Mouse (Mus musculus): ENCODE results near the gene Gckr.

The Gckr gene

DNA sequence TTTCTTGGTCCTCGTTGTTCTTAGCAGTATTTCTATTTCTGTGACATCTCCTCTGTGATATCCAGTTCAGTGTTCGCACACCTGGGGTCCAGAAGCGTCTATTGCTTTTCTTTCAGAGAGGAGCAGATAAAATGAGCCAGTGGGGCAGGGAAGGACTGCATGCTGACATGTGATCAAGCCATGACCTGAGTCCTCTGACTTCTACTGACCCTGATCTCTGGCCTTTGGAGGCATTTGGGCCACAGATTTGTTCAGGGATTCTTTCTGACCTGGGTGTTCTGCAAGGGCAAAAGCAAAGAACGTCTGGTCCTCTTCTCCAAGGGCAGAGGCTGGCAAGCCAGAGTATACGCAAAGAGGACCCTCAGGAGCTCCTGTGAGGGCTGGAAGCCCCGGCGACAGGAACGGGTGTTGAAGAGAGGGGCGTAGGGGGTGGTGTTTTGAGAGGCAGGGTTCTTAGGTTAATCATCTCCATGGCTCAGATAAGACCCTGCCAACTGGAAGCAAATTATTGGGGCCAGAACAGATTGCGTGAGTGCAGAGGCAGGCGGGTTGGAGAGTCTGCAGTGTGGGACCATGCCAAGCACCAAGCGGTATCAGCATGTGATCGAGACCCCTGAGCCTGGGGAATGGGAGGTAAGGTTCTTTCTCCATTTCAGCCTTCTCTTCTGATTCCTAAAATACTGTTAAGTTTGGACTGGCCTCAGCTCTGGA is at the start of gene Gckr:
Gene Gckr (plus strand): TSS at position 397 of the 711 bp plus-strand sequence.
- no peak for DNase-seq

DNA sequence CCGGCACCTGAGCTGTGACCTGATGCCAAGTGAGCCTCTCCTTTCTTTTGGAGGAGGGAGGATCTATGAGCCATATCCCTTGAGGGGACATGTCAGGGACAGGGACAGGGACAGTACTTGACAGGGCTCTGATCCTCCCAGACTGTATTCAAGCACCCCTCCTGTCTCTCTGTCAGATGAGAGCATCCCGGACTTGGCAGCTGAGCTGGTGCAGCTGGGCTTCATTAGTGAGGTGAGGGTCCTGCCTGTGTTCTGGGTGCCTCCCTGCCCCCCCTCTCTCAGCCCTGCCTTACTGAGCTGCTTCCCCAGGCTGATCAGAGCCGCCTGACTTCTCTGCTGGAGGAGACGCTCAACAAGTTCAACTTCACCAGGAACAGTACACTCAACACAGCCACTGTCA is 46.5 kb upstream of the Gckr start:
- no peak for DNase-seq

DNA sequence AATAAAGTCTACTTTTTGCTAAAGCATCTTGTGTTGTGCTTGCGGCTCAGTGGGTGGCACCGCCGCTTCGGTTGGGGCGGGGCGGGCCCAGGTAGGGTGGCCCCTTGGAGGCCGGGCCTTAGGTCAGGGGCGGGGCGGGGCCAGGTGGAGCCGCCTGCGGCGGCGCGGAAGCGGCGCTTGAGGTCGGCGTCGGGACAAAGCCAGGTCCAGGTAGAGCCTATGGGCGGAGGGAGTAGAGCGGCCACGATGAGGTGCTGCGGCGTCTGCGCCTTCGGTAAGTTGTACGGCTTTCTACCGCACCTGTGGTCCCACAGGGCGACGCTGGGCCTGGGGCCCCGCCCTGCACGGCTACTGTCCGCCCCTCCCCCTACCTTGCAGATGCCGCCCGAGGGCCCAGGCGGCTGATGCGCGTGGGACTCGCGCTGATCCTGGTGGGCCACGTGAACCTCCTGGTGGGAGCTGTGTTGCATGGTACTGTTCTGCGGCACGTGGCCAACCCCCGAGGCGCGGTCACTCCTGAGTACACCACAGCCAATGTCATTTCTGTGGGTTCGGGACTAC is 45.6 kb upstream of the Gckr start, which contains the start of gene Krtcap3:
Gene Krtcap3 (plus strand): TSS at position 151 of the 561 bp plus-strand sequence.
- DNase-seq, result peak in 1 of 2 experiments; percentile 18

DNA sequence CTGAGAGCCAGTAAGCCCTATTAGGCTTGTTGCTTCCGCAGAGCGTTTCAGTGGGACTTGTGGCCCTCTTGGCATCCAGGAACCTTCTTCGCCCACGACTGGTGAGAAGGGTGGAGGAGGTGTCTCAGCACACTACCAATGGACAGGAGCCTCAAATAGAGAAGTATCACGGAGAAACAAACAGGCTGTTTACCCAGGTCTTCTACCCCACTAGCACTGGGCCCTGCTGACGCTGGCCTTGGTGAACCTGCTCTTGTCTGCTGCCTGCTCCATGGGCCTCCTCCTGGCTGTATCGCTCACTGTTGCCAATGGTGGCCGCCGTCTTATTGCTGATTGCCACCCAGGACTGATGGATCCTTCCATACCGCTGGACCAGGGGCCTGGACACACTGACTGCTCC is 45.1 kb upstream of the Gckr start:
- no peak for DNase-seq

DNA sequence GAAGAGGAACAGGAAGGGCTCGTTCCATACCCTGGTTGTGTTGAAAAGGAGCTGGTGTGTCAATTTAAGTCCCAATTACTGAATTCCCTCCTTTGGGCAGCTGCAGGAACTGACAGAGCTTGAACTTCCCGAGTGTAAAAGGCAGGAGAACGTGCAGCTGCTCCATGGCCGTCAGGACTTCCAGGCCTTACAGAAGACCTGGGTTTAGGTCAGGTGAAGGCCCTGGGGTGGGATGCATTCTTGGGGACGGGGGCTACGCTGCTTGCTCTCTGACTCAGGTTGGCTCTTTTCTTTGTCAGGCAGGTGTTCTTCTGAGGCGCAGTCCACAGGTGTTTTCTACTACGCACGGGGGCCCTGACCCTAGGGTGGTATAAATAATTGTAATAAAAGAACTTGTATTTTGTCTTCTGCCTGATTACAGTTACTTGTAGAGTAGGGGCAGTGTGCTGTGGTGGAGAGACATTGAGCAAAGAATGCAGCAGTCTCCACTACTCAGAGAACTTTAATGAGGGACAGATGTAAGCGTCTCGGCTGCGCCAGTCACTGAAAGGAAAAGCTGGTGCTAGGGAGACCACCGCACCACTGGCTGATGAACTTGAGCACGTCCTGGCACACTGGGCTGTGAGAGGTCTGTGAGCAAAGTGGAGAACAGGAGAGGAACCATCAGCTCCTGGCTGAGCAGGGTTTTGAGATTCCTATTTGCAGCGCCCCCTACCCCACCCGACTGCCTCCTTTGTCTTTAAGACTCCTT is 44.3 kb upstream of the Gckr start:
- DNase-seq, result no peak

DNA sequence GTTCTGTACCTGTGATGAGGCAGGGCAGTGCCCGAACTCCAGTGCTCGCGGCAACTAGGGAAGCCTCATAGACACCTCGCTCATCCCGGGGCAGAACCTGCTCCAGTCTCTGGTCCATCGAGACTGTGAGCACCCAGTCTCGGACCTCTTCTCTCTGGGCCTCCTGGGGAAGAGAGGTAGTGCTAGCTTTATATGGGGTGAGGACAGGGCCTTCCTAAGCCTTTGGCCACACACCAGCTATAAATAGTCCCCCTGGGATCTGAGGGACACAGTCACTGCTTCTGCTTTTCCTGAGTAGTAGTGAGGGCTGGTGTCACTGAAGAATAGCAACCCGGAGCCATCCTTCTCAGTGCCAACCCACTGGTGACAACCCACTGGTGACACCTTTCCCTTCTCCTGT is 43.4 kb upstream of the Gckr start:
- DNase-seq, result no peak

DNA sequence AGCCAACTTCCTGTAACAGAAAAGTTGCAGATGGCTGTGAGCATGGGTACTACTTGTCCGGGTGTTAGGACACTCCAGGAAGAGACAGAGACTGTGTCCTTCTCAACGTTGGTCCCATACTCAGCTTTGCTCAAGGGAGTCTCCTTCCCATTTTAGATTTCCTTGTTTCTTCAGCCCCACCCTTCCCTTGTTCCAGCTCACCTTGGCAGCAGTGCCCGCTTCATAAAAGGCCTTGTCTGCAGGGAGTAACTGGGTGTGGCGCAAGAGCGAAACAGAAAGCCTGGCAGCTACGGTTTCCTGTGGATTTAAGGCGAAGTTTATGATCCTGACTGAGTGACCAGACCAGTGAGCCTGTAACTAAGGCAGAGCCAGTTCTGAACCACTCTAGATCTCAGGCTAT is 42.8 kb upstream of the Gckr start:
- no peak for DNase-seq

DNA sequence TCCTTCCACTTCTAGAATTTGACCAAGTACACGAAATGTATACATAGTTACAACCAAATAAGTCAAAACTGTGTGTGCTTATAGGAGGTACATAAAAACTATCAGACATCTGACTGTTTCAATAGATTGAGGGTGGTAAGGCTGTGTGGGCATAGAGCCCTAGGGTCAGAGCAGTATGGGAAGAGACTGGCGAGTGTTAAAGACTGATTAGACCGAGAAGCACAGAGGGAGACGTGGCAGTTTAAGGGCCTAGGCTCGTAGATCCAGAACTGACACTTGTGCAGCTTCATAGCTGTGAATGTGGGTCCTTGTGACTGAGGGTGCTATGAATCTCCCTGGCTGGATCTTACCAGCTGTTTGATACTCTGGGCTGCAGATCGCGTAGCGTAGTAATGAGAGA is 42.3 kb upstream of the Gckr start:
- no peak for DNase-seq

DNA sequence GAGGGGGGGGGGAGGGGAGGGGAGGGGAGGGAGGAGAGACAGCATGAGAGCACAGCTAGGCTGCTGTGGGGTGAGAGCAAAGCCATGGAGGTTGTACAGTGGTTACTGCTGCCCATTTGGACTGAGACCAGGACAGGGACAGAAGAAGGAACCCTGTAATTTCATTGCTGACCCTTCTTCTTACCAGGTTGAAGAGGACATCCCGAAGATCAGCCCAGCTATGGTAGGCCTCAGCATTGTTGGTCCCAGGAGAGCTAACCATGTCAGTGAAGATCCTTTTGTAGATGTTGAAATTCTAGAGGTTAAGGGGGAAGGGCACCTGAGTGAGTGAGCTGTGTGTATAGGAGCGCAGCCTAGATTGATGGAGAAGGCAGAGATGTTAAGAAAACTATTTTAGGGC is 41.9 kb upstream of the Gckr start:
- no peak for DNase-seq

DNA sequence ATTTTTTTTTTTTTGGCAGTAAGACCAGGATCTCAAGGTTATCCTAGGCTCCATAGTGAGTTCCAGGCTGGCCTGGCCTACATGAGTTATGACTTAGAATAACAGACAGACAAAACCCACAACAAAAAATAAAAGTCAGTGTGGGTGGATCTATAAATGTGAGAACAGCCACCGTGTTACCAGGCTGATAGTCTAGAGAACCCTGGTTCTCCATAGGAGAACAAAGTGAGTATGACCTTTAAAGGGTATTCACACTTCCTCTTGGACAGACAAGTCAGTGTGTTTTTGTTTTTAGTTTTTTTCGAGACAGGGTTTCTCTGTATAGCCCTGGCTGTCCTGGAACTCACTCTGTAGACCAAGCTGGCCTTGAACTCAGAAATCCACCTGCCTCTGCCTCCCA is 41.3 kb upstream of the Gckr start:
- no peak for DNase-seq

DNA sequence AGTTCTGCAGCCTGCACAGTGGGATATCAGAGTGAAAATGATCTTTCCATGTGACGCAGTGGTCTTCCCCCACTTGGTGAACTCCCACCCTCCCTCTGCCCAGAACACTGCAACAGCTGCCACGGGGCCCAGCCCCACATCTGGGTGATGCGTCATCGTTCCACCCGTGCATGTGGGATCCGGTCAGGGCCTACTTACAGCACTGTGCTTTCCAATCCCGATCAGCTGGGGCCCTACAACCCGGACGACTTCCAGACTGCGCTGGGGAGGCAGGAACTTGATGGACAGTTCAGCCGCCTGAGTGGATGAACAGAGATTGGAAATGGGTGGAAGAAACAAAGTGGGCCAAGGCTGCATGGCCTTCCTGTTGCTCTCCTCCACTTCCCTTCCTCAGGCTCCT is 39.6 kb upstream of the Gckr start:
- no peak for DNase-seq

DNA sequence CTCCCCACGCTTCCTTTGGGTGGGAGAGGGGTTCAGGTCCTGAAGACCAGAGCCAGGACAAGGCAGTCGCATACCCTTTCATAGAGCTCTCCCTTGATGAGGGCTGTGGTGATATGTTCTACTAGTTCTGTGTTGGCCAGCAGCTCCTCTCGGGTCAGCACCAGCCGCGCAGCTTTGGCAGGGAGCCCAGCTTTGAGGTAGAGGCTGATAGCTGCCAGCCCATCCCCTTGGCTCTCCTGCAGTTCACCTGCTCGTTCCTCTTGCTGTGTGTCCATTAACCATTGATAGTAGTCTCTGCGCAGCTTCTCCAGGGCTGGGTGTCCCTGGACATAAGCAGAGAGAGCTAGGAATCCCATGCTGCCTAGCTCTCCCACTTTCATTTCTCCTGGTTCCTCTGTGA is 31.1 kb upstream of the Gckr start:
- DNase-seq, result no peak

DNA sequence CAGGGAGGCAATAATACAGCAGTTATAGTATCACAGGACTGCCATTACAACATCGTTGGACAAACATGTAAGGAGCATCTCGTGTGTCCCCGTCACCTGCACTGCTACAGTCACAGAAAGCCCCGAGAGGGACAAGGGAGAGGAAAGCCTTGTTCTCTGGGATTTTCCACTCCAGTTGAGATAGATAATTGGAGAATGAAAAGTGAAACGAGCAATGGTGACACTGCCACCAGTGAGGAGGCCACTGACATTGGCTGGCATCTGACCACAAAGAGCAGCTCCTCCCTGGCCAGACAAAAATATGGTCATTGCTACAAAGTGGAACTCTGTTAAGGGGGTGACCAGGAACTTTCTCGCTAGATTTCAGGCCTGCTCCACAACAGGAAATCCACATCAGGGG is 29.6 kb upstream of the Gckr start:
- DNase-seq, result no peak

DNA sequence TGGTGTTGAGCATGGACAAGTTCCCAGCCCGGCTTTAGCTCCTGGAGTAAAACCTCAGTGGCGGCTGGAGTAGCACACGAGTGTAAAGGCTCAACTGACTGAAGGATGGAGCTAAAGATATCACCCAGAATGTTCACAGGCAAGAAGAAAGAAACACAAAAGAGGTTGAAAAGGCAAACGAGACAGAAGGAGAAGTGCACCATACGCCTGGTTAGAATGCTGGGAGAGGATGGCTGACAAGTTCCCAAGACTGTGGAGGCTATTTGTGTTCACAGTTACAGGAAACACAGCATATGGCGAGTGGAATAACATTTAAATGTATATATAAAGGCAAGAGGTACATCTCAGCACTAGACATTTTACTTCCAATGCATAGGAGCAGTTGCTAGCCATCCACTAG is 24.2 kb upstream of the Gckr start:
- DNase-seq, result no peak

DNA sequence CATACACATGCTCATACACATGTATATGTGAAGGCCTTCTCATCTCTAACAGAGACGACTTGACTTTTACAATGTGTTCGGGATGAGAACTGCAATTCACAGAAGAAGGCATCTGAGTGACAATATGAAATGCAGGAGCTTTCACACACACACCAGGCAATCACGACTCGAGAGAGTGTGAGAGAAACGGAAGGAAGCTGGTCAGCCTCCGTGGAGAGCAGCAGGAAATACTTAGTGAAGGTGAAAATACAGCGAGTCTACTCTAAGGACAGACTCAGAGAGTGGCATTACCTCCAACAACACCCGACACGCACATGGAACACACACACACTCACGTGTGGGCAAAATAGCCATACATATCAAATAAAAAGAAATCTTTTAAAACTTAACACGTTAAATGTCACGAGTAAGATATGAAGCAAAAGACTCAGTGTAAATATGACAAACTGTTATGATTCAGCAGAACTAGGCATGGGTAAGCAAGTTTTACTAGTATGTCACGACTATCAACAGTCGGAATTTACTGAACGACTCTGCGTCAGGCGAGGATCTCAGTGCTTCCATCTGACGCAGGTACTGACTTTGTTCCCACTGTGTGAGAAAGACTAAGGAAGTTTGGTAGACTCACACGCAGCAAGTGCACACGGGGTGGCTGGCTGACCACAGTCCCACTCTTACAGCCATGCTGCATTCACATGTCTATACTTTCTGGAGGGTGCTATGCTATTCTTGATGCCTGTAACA is 17.8 kb upstream of the Gckr start:
- DNase-seq, result peak in 1 of 2 experiments; percentile 22

DNA sequence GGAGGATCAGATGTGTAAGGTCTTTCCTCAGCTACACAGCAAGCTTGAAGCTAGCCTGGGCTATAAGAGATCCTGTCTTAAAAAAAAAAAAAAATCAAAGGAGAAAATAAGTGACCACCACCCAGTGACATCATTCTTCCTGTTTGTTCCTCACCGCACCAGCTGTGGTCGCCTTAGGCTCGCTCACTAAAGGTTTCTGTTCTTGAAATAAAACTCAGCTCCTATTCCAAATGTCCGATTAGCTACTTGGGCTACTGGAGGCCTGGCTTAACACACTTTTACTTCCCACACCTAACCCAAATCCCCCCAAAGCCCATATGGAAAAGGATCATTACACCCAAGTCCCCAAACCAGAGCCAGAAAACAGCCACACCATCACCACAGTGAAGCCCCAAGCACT is 9.0 kb upstream of the Gckr start:
- DNase-seq, result no peak

DNA sequence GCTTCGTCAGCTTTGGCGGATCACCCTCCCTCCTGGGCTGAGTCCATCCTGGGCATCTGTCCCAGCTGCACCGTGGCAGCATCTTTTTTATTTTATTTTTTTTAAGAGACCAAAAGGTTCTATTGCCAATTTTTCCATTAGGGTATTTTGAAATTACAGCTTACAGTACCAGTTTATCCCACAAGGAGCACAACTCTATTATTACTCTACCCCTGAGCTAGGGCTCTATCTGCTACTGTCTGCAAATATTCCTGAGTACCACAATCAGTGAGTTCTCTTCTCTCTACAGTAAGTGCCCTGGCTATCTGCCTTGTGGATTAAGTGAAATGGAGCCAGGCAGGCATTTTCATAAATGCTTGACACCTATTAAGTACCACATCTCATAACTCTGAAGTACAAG is 8.6 kb upstream of the Gckr start:
- DNase-seq, result no peak

DNA sequence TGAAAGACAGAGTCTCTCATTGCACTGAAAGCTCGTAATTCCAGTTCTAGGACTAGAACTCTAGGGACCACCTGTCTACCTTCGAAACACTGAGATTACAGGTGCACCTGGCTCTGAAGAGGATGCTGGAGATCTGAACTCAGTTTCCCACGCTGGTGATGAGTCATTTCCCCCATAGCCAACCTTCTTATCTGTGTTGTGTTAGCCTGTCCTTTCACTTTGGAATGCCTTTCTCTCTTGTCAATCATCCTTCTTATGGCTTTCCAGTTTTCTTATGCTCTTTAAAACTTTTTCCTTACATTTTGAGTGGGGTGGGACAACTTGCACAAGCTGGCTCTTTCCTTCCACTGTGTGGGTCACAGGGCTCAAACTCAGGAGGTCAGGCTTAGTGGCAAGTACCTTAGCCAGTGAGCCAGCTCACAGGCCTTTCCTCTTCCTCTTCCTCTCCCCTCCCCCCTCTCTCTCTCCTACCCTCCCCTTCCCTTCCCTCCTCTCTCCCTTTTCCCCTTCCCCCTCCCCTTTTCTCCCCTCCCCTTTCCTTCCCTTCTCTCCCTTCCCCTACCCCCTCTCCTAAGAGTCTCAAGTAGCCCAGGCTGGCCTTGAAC is 7.5 kb upstream of the Gckr start:
- DNase-seq, result no peak

DNA sequence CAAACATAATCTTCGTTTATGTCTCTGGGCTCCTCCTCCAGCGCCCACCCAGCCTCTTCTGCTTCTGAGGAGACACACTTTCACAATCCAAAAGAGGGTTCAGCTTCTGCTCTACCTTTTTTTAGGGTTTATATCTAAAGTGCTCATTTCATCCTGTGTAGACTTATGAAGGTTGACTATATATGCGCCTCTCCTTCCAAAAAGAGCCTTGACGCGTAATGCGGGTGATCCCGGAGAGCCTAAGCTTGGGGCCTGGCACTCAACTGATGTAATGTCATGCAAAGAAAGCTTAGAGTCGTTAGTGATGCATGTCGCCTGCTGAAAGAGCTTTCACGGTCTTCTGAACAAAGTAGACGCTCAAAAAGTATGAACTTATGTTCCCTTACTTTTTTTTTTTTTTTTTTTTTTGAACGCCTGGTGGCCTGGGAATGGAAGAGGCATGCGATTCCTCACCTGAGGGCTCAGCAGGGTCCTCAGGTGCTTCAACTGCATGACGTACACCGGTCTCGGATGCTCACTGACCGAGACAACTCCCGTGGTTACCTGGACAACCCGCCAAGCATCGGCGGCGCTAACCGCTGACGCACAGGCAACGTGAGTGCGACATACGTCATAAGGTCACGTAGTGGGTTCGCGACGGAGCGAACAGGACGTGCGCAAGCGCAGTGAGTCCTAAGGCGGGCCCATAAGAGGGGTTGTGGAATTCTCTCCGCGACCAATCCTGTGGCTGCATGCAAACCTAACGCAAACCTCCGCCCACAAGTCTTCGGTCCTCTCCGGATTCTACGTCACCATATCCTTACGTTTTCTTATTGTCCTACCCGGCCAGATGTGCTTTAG is 6.5 kb upstream of the Gckr start, which contains the start of gene Ift172:
Gene Ift172 (minus strand): TSS at position 596 of the 840 bp plus-strand sequence.
- peak; percentile 88 to 94 for DNase-seq

DNA sequence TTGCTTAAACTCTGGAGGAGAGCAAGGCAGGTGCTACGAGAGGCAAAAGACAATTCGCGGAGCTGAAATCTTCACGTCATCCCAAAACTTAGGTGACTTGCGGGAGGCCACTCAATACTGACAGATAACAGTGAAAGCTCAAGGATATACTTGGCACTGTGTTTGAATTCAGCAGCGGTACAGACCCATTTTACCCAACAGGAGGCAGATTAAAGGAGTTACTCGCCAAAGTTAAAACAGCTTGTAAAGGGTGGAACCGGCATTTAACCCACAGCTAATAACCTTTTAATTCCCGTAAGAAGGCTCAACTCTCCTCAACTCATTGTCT is 5.9 kb upstream of the Gckr start:
- DNase-seq, result no peak

DNA sequence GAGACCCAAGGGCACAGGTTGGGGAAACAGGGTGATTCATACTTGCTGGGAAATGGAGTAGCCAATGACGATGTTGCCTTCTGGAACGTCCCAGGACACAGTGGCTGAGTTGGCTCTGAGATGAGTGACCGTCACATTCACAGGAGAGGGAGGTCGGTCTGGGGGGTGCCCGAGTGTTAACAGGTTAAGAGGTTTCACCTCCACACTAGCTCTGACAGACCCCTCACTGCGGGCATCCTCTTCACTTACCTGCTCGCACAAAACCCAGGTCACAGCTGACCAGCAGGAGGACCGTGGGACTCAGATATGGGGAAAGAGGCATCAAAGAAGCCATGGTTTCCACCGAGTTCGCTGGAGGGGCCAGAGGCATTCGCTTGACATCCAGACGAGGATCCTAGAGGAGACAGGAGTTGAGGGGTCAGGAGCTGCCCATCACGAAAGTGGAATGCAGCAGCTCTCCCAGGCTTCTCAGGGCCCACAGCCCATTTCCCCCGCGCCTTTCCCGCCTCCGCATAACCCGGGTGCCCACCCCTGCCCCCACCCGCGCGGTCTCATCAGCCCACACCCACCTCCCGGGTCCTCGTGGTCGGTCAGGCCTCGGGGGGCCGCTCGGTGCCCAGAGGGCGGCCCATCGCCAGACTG is 2.2 kb upstream of the Gckr start:
- DNase-seq, result no peak
